Mouse (Mus musculus) hindbrain, embryonic 14.5 days (tissue): ENCODE data around the gene H2afj. TPM values are rescaled to one million over a fixed set of nuclear protein-coding genes. Genes with fewer than 3 reads are reported as not detected.
A peak's percentile ranks its signal among the peaks of the same experiment; 100 is the strongest.

Experiments used
- ATAC-seq: fragments of 200-750 bp; cut with Nextera tagmentation; 2 replicates; pipeline ENCODE4 v1.8.0; 2017; ENCODE audit warnings: moderate number of reproducible peaks, mild to moderate bottlenecking, moderate TSS enrichment, moderate library complexity; ENCODE audit not compliant: low FRiP score
- DNase-seq: peaks from one replicate; pipeline ENCODE4 v3.0.0-alpha.2; 2015; ENCODE audit warnings: low spot score
- H3K27ac ChIP-seq: fragments of 300-500 bp; sonication (generic); 2 replicates; pipeline ENCODE4 v1.5.1; 2014; ENCODE audit warnings: mild to moderate bottlenecking, moderate library complexity
- H3K27me3 ChIP-seq: fragments of 300-500 bp; sonication (generic); 2 replicates; pipeline ENCODE4 v1.6.1; 2014; ENCODE audit warnings: mild to moderate bottlenecking, low read length, mixed read lengths; ENCODE audit not compliant: control insufficient read depth, insufficient read depth
- H3K36me3 ChIP-seq: fragments of 300-500 bp; sonication (generic); replicated peaks from 2 replicates; pipeline ENCODE4 v1.6.1; 2014; ENCODE audit not compliant: control insufficient read depth, insufficient read depth
- H3K4me1 ChIP-seq: fragments of 300-500 bp; sonication (generic); replicated peaks from 2 replicates; pipeline ENCODE4 v1.6.1; 2014; ENCODE audit warnings: antibody characterized with exemption, low read length, mixed read lengths; ENCODE audit not compliant: control insufficient read depth, insufficient read depth
- H3K4me2 ChIP-seq: fragments of 300-500 bp; sonication (generic); replicated peaks from 2 replicates; pipeline ENCODE4 v1.6.1; 2014; ENCODE audit warnings: mild to moderate bottlenecking, moderate library complexity
- H3K4me3 ChIP-seq: fragments of 300-500 bp; sonication (generic); replicated peaks from 2 replicates; pipeline ENCODE4 v1.5.1; 2014; ENCODE audit warnings: mild to moderate bottlenecking, low read length
- H3K9ac ChIP-seq: fragments of 300-500 bp; sonication (generic); 2 replicates; pipeline ENCODE4 v1.6.1; 2014
- H3K9me3 ChIP-seq: fragments of 300-500 bp; sonication (generic); 2 replicates; pipeline ENCODE4 v1.6.1; 2016; ENCODE audit warnings: low read length; ENCODE audit not compliant: control insufficient read depth
- WGBS: fragments of 180-500 bp; shearing (Covaris S2); extraction: QIAGEN DNeasy Blood & Tissue Kit; methylation state at CpG from one replicate; pipeline ENCODE4 v1.1.7; 2014; 5-methylcytosine and 5-hydroxymethylcytosine counted together
- polyA plus RNA-seq: library from polyadenylated mRNA; unstranded; fragments of >200 nt; fragmentation: Nextera tagmentation; extraction: Ambion mirVana; gene quantifications from 2 replicates; pipeline ENCODE4 v1.2.1, GENCODE M21; 2014

Gene H2afj
- polyA plus RNA-seq, 1 experiment from 2014 or later: 112 TPM

DNA sequence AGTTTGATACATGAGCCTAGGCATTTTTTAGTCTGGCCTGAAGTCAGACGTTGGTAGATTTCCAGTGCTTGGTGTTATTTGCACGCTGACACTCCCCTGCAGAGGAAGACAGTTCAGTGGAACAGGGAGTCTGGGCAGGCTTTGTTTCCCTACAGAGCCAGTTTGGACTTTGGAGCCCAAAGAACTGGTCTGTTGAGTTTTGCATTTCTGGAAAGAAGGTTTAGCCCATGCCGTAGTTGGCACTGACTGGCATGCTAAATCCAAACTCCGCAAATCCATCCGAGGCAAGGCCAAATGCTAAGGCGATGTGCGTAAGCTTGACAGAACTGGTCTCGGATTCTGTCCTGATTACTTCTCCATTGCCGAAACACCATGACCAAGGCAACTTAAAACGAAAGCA is 3.2 kb downstream of the H2afj start:
- Histone ChIP-seq H3K4me1 (peaks cover 16% of the 10 kb centered on the region), H3K27ac (no peak overlapping the region), H3K4me2 (no peak overlapping the region), H3K9me3 (no peaks in the 10 kb centered on the region), H3K9ac (no peak overlapping the region), H3K36me3 (peaks cover 43% of the 10 kb centered on the region), H3K27me3 (no peaks in the 10 kb centered on the region), H3K4me3 (no peak overlapping the region)
- no peak for ATAC-seq
- no peak for DNase-seq
- WGBS: 90% methylated on average over 10 of the region's 10 CpGs

GRCm38 (mm10) chr6:136813117-136813516 is 5.1 kb downstream of the H2afj start:
- WGBS: 43% methylated on average over 4 of the region's 4 CpGs
- no peak overlapping the region for H3K4me3 ChIP-seq
- H3K36me3 ChIP-seq: peaks cover 62% of the 10 kb centered on the region
- H3K9ac ChIP-seq: no peak overlapping the region
- no peak overlapping the region for H3K27ac ChIP-seq
- peaks cover 16% of the 10 kb centered on the region for H3K4me1 ChIP-seq
- no peak for ATAC-seq
- H3K9me3 ChIP-seq: no peaks in the 10 kb centered on the region
- H3K27me3 ChIP-seq: no peaks in the 10 kb centered on the region
- no peak overlapping the region for H3K4me2 ChIP-seq
- DNase-seq: no peak

GRCm38 (mm10) chr6:136815381-136815780 is 7.3 kb downstream of the H2afj start:
- WGBS: 98% methylated on average over 7 of the region's 7 CpGs
- no peaks in the 10 kb centered on the region for H3K9me3 ChIP-seq
- no peaks in the 10 kb centered on the region for H3K4me1 ChIP-seq
- no peaks in the 10 kb centered on the region for H3K27me3 ChIP-seq
- no peak for ATAC-seq
- no peak overlapping the region for H3K27ac ChIP-seq
- no peak overlapping the region for H3K9ac ChIP-seq
- no peak overlapping the region for H3K4me2 ChIP-seq
- DNase-seq: no peak
- H3K36me3 ChIP-seq: peaks cover 84% of the 10 kb centered on the region
- H3K4me3 ChIP-seq: no peak overlapping the region

GRCm38 (mm10) chr6:136816826-136817225 is 8.8 kb downstream of the H2afj start:
- 93% methylated on average over 21 of the region's 21 CpGs for WGBS
- no peak for ATAC-seq
- H3K9ac ChIP-seq: no peak overlapping the region
- H3K4me1 ChIP-seq: no peaks in the 10 kb centered on the region
- H3K9me3 ChIP-seq: no peaks in the 10 kb centered on the region
- H3K4me3 ChIP-seq: no peak overlapping the region
- no peak for DNase-seq
- no peaks in the 10 kb centered on the region for H3K27me3 ChIP-seq
- no peak overlapping the region for H3K27ac ChIP-seq
- H3K36me3 ChIP-seq: peaks cover 98% of the 10 kb centered on the region
- no peak overlapping the region for H3K4me2 ChIP-seq

GRCm38 (mm10) chr6:136817549-136817948 is 9.5 kb downstream of the H2afj start:
- no peak overlapping the region for H3K4me3 ChIP-seq
- DNase-seq (no peak), ATAC-seq (no peak)
- H3K4me1 ChIP-seq: no peaks in the 10 kb centered on the region
- H3K36me3 ChIP-seq: peaks cover 98% of the 10 kb centered on the region
- H3K9me3 ChIP-seq: no peaks in the 10 kb centered on the region
- H3K4me2 ChIP-seq: no peak overlapping the region
- no peaks in the 10 kb centered on the region for H3K27me3 ChIP-seq
- H3K9ac ChIP-seq: no peak overlapping the region
- 91% methylated on average over 3 of the region's 3 CpGs for WGBS
- H3K27ac ChIP-seq: no peak overlapping the region

DNA sequence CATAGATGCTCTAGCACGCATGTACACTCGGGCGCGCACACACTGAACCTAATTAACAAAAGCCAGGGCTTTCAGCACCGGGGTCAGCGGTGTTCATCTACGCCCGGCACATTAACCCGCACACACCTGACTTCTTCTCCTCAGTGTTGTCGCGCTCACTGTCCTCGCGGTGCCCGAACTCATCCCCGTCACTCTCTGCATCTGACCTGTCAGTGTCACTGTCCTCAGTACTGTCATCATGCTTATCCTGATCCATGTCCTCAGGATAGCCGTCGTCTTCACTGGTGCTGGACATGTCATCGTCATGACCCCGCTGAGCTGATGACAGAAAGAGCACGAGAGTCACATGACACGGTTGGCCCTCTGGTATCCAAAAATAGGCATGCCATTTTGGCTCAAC is 12.3 kb downstream of the H2afj start:
- peaks cover 94% of the 10 kb centered on the region for H3K36me3 ChIP-seq
- DNase-seq: no peak
- H3K4me3 ChIP-seq: no peak overlapping the region
- no peaks in the 10 kb centered on the region for H3K9me3 ChIP-seq
- H3K4me2 ChIP-seq: no peak overlapping the region
- no peaks in the 10 kb centered on the region for H3K27me3 ChIP-seq
- no peak overlapping the region for H3K27ac ChIP-seq
- H3K4me1 ChIP-seq: no peaks in the 10 kb centered on the region
- 96% methylated on average over 21 of the region's 21 CpGs for WGBS
- H3K9ac ChIP-seq: no peak overlapping the region
- ATAC-seq: no peak

DNA sequence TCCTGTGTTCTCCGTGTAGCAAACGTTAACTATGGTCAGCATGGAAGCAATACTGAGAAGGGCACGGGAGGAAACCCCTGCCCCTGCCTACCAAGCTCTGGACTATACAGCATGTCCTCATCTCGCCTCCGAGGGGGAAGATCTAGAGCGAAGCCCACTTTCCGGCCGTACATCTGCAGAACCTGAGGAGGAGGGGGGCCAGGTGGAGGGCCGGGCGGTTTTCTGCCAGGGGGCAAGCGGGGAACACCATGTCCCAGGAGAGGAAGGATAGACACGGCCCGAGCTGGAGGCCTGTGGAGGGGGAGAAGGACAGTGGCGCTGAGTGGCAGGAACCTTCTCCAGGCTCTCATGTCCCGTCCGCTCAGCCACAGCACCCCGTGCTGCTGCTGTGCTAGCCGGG is 13.0 kb downstream of the H2afj start:
- Histone ChIP-seq H3K9me3 (no peaks in the 10 kb centered on the region), H3K36me3 (peaks cover 93% of the 10 kb centered on the region), H3K9ac (no peak overlapping the region), H3K27me3 (no peaks in the 10 kb centered on the region), H3K4me1 (no peaks in the 10 kb centered on the region), H3K4me3 (no peak overlapping the region), H3K27ac (no peak overlapping the region), H3K4me2 (no peak overlapping the region)
- DNase-seq: no peak
- 97% methylated on average over 18 of the region's 18 CpGs for WGBS
- ATAC-seq: no peak

GRCm38 (mm10) chr6:136824987-136825386 is 16.9 kb downstream of the H2afj start:
- DNase-seq (no peak), ATAC-seq (no peak)
- Histone ChIP-seq H3K36me3 (peaks cover 55% of the 10 kb centered on the region), H3K4me3 (no peak overlapping the region), H3K4me2 (no peak overlapping the region), H3K4me1 (peaks cover 9% of the 10 kb centered on the region), H3K9ac (no peak overlapping the region), H3K27ac (no peak overlapping the region), H3K27me3 (no peaks in the 10 kb centered on the region), H3K9me3 (no peaks in the 10 kb centered on the region)
- 96% methylated on average over 8 of the region's 8 CpGs for WGBS

DNA sequence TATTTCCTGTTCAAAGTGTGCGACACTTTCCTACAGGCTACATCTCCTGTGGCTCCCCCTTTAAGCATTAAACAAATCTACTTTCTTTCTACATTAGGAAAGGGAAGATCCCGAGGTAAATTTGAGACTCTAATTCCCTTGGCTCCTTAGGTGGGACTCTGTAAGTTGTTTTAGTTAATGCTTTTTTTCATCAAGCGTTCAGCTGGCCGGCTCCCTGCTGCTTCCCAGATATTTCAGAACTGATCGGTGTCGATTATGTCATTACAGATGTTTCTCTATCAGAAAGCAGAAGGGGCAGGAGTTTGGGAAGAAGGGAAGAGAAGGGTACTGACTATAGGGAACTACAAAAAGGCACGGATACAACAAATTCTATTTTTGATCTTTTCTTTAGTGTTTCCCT is 19.1 kb downstream of the H2afj start:
- WGBS: 24% methylated on average over 7 of the region's 7 CpGs

DNA sequence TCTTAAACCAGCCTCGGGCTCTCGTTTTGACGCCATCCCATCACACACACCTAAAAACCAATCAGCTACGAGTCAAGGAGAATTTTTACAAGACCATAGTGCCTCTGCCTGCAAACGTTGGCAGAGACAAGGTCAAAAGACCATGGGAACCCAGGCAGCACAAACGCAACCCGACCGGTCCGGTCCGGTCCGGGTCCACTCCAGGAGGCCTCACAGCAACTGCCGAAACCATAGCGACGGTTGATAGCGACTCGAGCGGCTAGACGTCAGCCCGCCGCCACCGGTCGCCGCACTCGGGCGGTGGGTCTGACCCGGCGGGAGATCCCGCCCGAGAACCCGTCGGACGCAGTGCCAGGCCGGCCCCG is 19.5 kb downstream of the H2afj start, which contains the start of gene BC049715:
Gene BC049715, plus strand, starts transcription at position 111 of the 365 bp plus-strand sequence.
- peak within 1 kb of the TSS; percentile 88 for H3K4me2 ChIP-seq
- ATAC-seq: peak; percentile 0; the same call in 1 of the 2 replicates
- H3K4me1 ChIP-seq: peaks cover 9% of the 10 kb centered on the region
- no peak for DNase-seq
- peak within 1 kb of the TSS; percentile 96 for H3K9ac ChIP-seq
- H3K27ac ChIP-seq: peak within 1 kb of the TSS; percentile 91
- H3K27me3 ChIP-seq: peaks cover 9% of the 10 kb centered on the region; the same call in 1 of the 2 replicates
- H3K4me3 ChIP-seq: peak within 1 kb of the TSS; percentile 99
- WGBS: 0% methylated on average over 34 of the region's 34 CpGs
- H3K9me3 ChIP-seq: no peaks in the 10 kb centered on the region
- H3K36me3 ChIP-seq: peaks cover 30% of the 10 kb centered on the region

More for the DNA sequence above, 19.1 kb downstream of the H2afj start:
- DNase-seq: no peak
- Histone ChIP-seq H3K36me3 (peaks cover 34% of the 10 kb centered on the region), H3K9me3 (no peaks in the 10 kb centered on the region), H3K4me1 (peaks cover 9% of the 10 kb centered on the region), H3K27ac (no peak overlapping the region), H3K4me3 (peak overlapping the region; percentile 99), H3K9ac (peak overlapping the region; percentile 96), H3K4me2 (peak overlapping the region; percentile 88), H3K27me3 (peaks cover 9% of the 10 kb centered on the region; the same call in 1 of the 2 replicates)
- ATAC-seq: no peak
